Mouse (Mus musculus) E14TG2a.4 (cell line): ENCODE measurements around the gene Park7.

Source experiments
- CTCF ChIP-seq: conservative IDR thresholded peaks from 2 replicates; pipeline ENCODE4 v1.5.1; 2014; ENCODE audit warnings: low read length
- NANOG ChIP-seq: IDR thresholded peaks from 2 replicates; pipeline ENCODE4 v1.6.1; 2014; ENCODE audit warnings: borderline replicate concordance, low read length, mixed read lengths

GRCm38 (mm10) chr4:150875393-150875792 lies 38.8 kb downstream of the Park7 start:
- TF ChIP-seq CTCF (no peak), NANOG (no peak)
